Mouse (Mus musculus) thymus, postnatal 14 days (tissue): Measurements from ENCODE around the gene D730048I06Rik.
"Not testable (repeated sequence)": the region's sequence is repeated elsewhere in the genome, so short reads cannot be mapped to it uniquely, and the experiment has no call there.

Source experiments
- DNase-seq: peaks from one replicate; pipeline ENCODE4 v3.0.0; 2021

The D730048I06Rik gene

DNA sequence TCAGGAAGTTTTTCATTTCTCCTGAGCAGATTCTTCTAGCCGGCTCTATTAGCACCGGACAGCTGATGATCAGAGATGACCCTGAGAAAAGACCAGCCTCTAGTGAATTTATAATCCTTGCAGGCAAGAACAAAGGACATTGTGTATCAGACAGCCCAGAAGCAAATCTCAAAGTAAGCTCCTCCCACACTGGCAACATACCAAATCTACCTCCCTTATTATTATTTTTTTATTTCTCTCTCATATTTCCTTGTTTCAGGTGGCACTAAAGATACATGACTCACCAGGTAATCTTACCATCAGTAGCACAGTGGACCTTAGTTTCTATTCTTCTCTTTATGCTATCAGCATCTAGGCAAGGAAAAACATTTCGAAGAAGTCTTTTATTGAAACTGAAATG, at the start of gene D730048I06Rik, which contains the start of gene Gm27235:
Gene D730048I06Rik (minus strand): TSS at position 112 of the 400 bp plus-strand sequence.
Gene Gm27235 (minus strand): TSS at position 101 of the 400 bp plus-strand sequence.
- DNase-seq: no peak

GRCm38 (mm10) chr9:35817881-35818280, 28.0 kb upstream of the D730048I06Rik start:
- not testable (repeated sequence) for DNase-seq

- DNase-seq: no peak
Observed at GRCm38 (mm10) chr9:35798146-35798545, 8.2 kb upstream of the D730048I06Rik start.

DNA sequence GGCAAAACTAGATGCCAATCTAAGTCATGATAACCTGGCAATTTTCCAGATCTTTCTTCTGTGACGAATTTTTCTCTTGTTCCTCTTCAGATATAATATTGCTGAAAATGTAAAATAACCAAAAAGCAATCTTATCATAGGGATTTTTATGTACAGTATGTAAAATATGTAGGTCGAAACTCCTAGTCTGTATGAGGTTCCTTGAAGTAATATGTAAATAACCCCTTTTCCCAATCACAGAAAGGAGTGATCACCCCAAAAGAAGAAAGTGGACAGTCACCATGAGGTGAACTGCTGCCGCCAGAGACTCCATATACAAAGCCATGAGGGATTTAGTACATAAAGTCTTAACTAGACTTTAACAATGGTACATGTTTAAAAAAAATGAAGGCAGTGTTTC, 11.9 kb downstream of the D730048I06Rik start, which contains the start of gene Gm17727:
Gene Gm17727 (minus strand): TSS at position 101 of the 400 bp plus-strand sequence.
- DNase-seq: no peak

- DNase-seq: no peak
Observed at GRCm38 (mm10) chr9:35756843-35757242, 33.1 kb downstream of the D730048I06Rik start.

- no peak for DNase-seq
Observed at GRCm38 (mm10) chr9:35740749-35741148, 49.2 kb downstream of the D730048I06Rik start, which contains the start of gene Gm17677. Gm17677 (plus strand) TSS chr9:35741049.
